Comparison of ENCODE assay signal across 7 mouse cellular contexts in the genomic region with DNA sequence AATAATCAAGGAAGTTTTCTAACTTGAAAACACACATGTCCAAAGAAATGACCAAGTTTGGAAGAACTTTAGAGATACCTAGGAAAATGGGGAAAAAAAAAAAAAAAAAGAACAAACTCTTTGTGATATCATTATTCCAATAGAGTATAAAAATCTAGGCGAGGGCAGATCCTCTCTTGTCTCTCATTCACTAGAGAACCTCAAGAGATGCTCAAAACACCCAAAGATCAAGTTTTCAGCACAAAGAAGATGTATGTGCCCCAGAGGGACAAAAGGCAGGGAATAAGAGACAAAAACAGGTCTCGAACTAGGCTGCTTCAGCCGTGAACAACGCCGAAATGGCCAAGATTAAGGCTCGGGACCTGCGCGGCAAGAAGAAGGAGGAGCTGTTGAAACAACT. TPM values are rescaled to one million over a fixed set of nuclear protein-coding genes. Genes with fewer than 3 reads are reported as not detected.
DNase-seq lines count a peak whose midpoint lies in the region; ATAC-seq and TF ChIP-seq lines count a peak whose summit lies in the region.

A gene (plus strand): TSS at position 301 of the 400 bp plus-strand sequence.

- no peak within 1 kb of the TSS for H3K9ac ChIP-seq in hindbrain, embryonic 16.5 days (ENCODE audit: low read depth, low read length)

- H3K79me2 ChIP-seq in macrophage (ENCODE audit: inconsistent target), result no peaks in the 10 kb centered on the region

- no peak for TF ChIP-seq CTCF in G1E (IDR thresholded peaks at IDR 0.05; ENCODE audit: low read depth, low read length)
- no peak for TF ChIP-seq CTCF in gastrocnemius, adult 2 months (IDR thresholded peaks at IDR 0.05)

- ATAC-seq in G1E (ENCODE audit: extremely low read depth, insufficient number of reproducible peaks, low FRiP score, poor library complexity, severe bottlenecking), result no peak
- no peak for ATAC-seq in hindbrain, embryonic 16.5 days

- DNase-seq in G1E (ENCODE audit: low spot score), result no peak
- no peak for DNase-seq in adrenal gland, postnatal 10 days
- DNase-seq in gastrocnemius, adult 2 months, result no peak
- DNase-seq in embryo, embryonic 10.5 days (ENCODE audit: low spot score), result no peak
- DNase-seq in right cerebral cortex, adult 2 months (ENCODE audit: low spot score in 2 of 2), result no peak

- no peaks in the 10 kb centered on the region for H3K27me3 ChIP-seq in G1E (ENCODE audit: insufficient read depth, low read length)
- H3K27me3 ChIP-seq in hindbrain, embryonic 16.5 days (replicated peaks; ENCODE audit: control insufficient read depth, insufficient read depth, low read length), result no peaks in the 10 kb centered on the region

- no peaks in the 10 kb centered on the region for H3K36me3 ChIP-seq in G1E (replicated peaks)
- H3K36me3 ChIP-seq in hindbrain, embryonic 16.5 days (ENCODE audit: control insufficient read depth, insufficient read depth, low read length), result no peaks in the 10 kb centered on the region
- no peaks in the 10 kb centered on the region for H3K36me3 ChIP-seq in macrophage (ENCODE audit: inconsistent target)

- no peak within 1 kb of the TSS for H3K4me3 ChIP-seq in G1E (ENCODE audit: low read depth, low read length)
- H3K4me3 ChIP-seq in gastrocnemius, adult 2 months, result no peak within 1 kb of the TSS
- no peak within 1 kb of the TSS for H3K4me3 ChIP-seq in hindbrain, embryonic 16.5 days (ENCODE audit: low read length)
- H3K4me3 ChIP-seq in macrophage (ENCODE audit: inconsistent target), result no peak within 1 kb of the TSS

- WGBS in hindbrain, embryonic 16.5 days, result 90% methylated on average over 6 of the region's 8 CpGs
- 95% methylated on average over 5 of the region's 8 CpGs for WGBS in macrophage (ENCODE audit: missing documents)

- H3K4me2 ChIP-seq in hindbrain, embryonic 16.5 days (ENCODE audit: low read length), result no peak within 1 kb of the TSS

- intact Hi-C loops in gastrocnemius, adult 2 months (cut with DNase I), result no loop called here

- no peaks in the 10 kb centered on the region for H3K4me1 ChIP-seq in G1E (ENCODE audit: insufficient read depth, low read depth, low read length)
- no peaks in the 10 kb centered on the region for H3K4me1 ChIP-seq in hindbrain, embryonic 16.5 days (ENCODE audit: control insufficient read depth, insufficient read depth, low read depth, low read length)

- no peak within 1 kb of the TSS for H3K27ac ChIP-seq in gastrocnemius, adult 2 months
- H3K27ac ChIP-seq in hindbrain, embryonic 16.5 days (ENCODE audit: low read depth, low read length), result no peak within 1 kb of the TSS
- H3K27ac ChIP-seq in macrophage, result no peak within 1 kb of the TSS

- no peaks in the 10 kb centered on the region for H3K9me3 ChIP-seq in G1E (replicated peaks)
- no peaks in the 10 kb centered on the region for H3K9me3 ChIP-seq in hindbrain, embryonic 16.5 days (ENCODE audit: control insufficient read depth, low read length)

RNA-seq across cellular contexts. Expression of the gene that starts here (rescaled TPM):
- total RNA-seq in G1E (2014; fragmentation: Nextera tagmentation) (425 and 455 TPM in 2 replicates), G1E (2017) (3,171 and 3,208 TPM in 2 replicates)
- polyA plus RNA-seq in G1E (2012) (751 and 1,611 TPM in 2 replicates), macrophage (2018) (146 to 902 TPM (median 727 TPM) in 3 replicates)
- 100 to 1,000 TPM; 689 to 701 TPM for total RNA-seq in adrenal gland, postnatal 10 days (2021)
- total RNA-seq in gastrocnemius, adult 2 months (2021), result 100 to 1,000 TPM; 364 to 454 TPM
- 424 and 530 TPM in 2 replicates for polyA plus RNA-seq in hindbrain, embryonic 16.5 days (2015; fragmentation: Nextera tagmentation; extraction: Ambion mirVana)
- total RNA-seq in macrophage (2018; cell fraction: chromatin; rRNA removed), result 10 to 100 TPM in 16 of 26 experiments, 1 to 10 TPM in 9, not detected in 1; 3.0 to 85.6 (median 12.9) TPM
- 1,000 to 10,000 TPM in 1 of 26 experiments, 100 to 1,000 TPM in 25; 330 to 1,384 (median 592) TPM for total RNA-seq in macrophage (2018; cell fraction: cytosol; rRNA removed)
- total RNA-seq in macrophage (2018; cell fraction: nucleus; rRNA removed), result 10 to 100 TPM; 13.2 to 91.0 (median 43.2) TPM
